Mouse (Mus musculus): ENCODE measurements at regions not wholly inside any gene's neighbourhood (a gene's known extent, or its start where the extent isn't known, plus 50 kb on each side); places are given as distances from the start of the nearest gene placed in this dataset.

- no peak for DNase-seq (ENCODE audit: low spot score)
- ATAC-seq (ENCODE audit: extremely low read depth, insufficient number of reproducible peaks, low FRiP score, poor library complexity, severe bottlenecking): no peak
- H3K4me3 ChIP-seq (ENCODE audit: low read depth, low read length): no peak overlapping the region
These were observed 90.7 kb upstream of the Rasgrp1 start for GRCm38 (mm10) chr2:117433482-117433881.

GRCm38 (mm10) chr2:117438079-117438478, 95.3 kb upstream of the Rasgrp1 start:
- TF ChIP-seq CTCF (IDR thresholded peaks at IDR 0.05; ENCODE audit: low read depth, low read length): 0 out of 2 replicates have a peak, but pooled peaks have one; percentile 9
- no peak for TF ChIP-seq POLR2AphosphoS5 (IDR thresholded peaks at IDR 0.05; ENCODE audit: insufficient replicate concordance, low read depth, low read length)

More at GRCm38 (mm10) chr2:117433482-117433881, 90.7 kb upstream of the Rasgrp1 start:
- TF ChIP-seq CTCF (IDR thresholded peaks at IDR 0.05; ENCODE audit: low read depth, low read length): no peak
- TF ChIP-seq POLR2AphosphoS5 (IDR thresholded peaks at IDR 0.05; ENCODE audit: insufficient replicate concordance, low read depth, low read length): no peak
- no peak for TF ChIP-seq TAL1 (conservative IDR thresholded peaks at IDR 0.05; ENCODE audit: low read depth, low read length)
- no peak for TF ChIP-seq GATA1 (IDR thresholded peaks at IDR 0.05; ENCODE audit: borderline replicate concordance, low read length)
- TF ChIP-seq GATA2 (IDR thresholded peaks at IDR 0.05; ENCODE audit: borderline replicate concordance, low read depth, low read length): no peak
- Histone ChIP-seq H3K4me1 (ENCODE audit: insufficient read depth, low read depth, low read length) (no peaks in the 10 kb centered on the region), H3K27me3 (ENCODE audit: insufficient read depth, low read length) (no peaks in the 10 kb centered on the region), H3K36me3 (replicated peaks) (no peaks in the 10 kb centered on the region), H3K9me3 (replicated peaks) (no peaks in the 10 kb centered on the region)

GRCm38 (mm10) chr2:117438586-117439371, 96.0 kb upstream of the Rasgrp1 start:
- Histone ChIP-seq H3K27me3 (ENCODE audit: insufficient read depth, low read length) (no peaks in the 10 kb centered on the region), H3K4me3 (ENCODE audit: low read depth, low read length) (no peak overlapping the region), H3K36me3 (replicated peaks) (no peaks in the 10 kb centered on the region), H3K4me1 (ENCODE audit: insufficient read depth, low read depth, low read length) (no peaks in the 10 kb centered on the region), H3K9me3 (replicated peaks) (no peaks in the 10 kb centered on the region)
- DNase-seq (ENCODE audit: low spot score) (peak; percentile 37), ATAC-seq (ENCODE audit: extremely low read depth, insufficient number of reproducible peaks, low FRiP score, poor library complexity, severe bottlenecking) (peak; percentile 80; the same call in 1 of the 2 replicates)
- TF ChIP-seq CTCF (IDR thresholded peaks at IDR 0.05; ENCODE audit: low read depth, low read length) (peak; percentile 74), TAL1 (conservative IDR thresholded peaks at IDR 0.05; ENCODE audit: low read depth, low read length) (no peak), GATA2 (IDR thresholded peaks at IDR 0.05; ENCODE audit: borderline replicate concordance, low read depth, low read length) (no peak), GATA1 (IDR thresholded peaks at IDR 0.05; ENCODE audit: borderline replicate concordance, low read length) (no peak), POLR2AphosphoS5 (IDR thresholded peaks at IDR 0.05; ENCODE audit: insufficient replicate concordance, low read depth, low read length) (no peak)

More at GRCm38 (mm10) chr2:117438079-117438478, 95.3 kb upstream of the Rasgrp1 start:
- Histone ChIP-seq H3K4me3 (ENCODE audit: low read depth, low read length) (no peak overlapping the region), H3K9me3 (replicated peaks) (no peaks in the 10 kb centered on the region), H3K27me3 (ENCODE audit: insufficient read depth, low read length) (no peaks in the 10 kb centered on the region), H3K4me1 (ENCODE audit: insufficient read depth, low read depth, low read length) (no peaks in the 10 kb centered on the region), H3K36me3 (replicated peaks) (no peaks in the 10 kb centered on the region)
- DNase-seq (ENCODE audit: low spot score) (no peak), ATAC-seq (ENCODE audit: extremely low read depth, insufficient number of reproducible peaks, low FRiP score, poor library complexity, severe bottlenecking) (no peak)

- TF ChIP-seq GATA2 (IDR thresholded peaks at IDR 0.05; ENCODE audit: borderline replicate concordance, low read depth, low read length) (no peak), TAL1 (conservative IDR thresholded peaks at IDR 0.05; ENCODE audit: low read depth, low read length) (no peak), GATA1 (IDR thresholded peaks at IDR 0.05; ENCODE audit: borderline replicate concordance, low read length) (no peak), POLR2AphosphoS5 (IDR thresholded peaks at IDR 0.05; ENCODE audit: insufficient replicate concordance, low read depth, low read length) (no peak), CTCF (IDR thresholded peaks at IDR 0.05; ENCODE audit: low read depth, low read length) (no peak)
- H3K4me1 ChIP-seq (ENCODE audit: insufficient read depth, low read depth, low read length): no peaks in the 10 kb centered on the region
- no peaks in the 10 kb centered on the region for H3K27me3 ChIP-seq (ENCODE audit: insufficient read depth, low read length)
- ATAC-seq (ENCODE audit: extremely low read depth, insufficient number of reproducible peaks, low FRiP score, poor library complexity, severe bottlenecking): no peak
- no peak for DNase-seq (ENCODE audit: low spot score)
- no peak overlapping the region for H3K4me3 ChIP-seq (ENCODE audit: low read depth, low read length)
- no peaks in the 10 kb centered on the region for H3K36me3 ChIP-seq (replicated peaks)
- H3K9me3 ChIP-seq (replicated peaks): no peaks in the 10 kb centered on the region
These were observed 96.8 kb upstream of the Rasgrp1 start for GRCm38 (mm10) chr2:117439372-117440183.

- no peak for TF ChIP-seq POLR2AphosphoS5 (IDR thresholded peaks at IDR 0.05; ENCODE audit: insufficient replicate concordance, low read depth, low read length)
- no peak for TF ChIP-seq TAL1 (conservative IDR thresholded peaks at IDR 0.05; ENCODE audit: low read depth, low read length)
- TF ChIP-seq GATA2 (IDR thresholded peaks at IDR 0.05; ENCODE audit: borderline replicate concordance, low read depth, low read length): no peak
- TF ChIP-seq CTCF (IDR thresholded peaks at IDR 0.05; ENCODE audit: low read depth, low read length): no peak
- Histone ChIP-seq H3K27me3 (ENCODE audit: insufficient read depth, low read length) (no peaks in the 10 kb centered on the region), H3K36me3 (replicated peaks) (no peaks in the 10 kb centered on the region), H3K4me1 (ENCODE audit: insufficient read depth, low read depth, low read length) (no peaks in the 10 kb centered on the region), H3K4me3 (ENCODE audit: low read depth, low read length) (no peak overlapping the region), H3K9me3 (replicated peaks) (no peaks in the 10 kb centered on the region)
- DNase-seq (ENCODE audit: low spot score): no peak
- no peak for ATAC-seq (ENCODE audit: extremely low read depth, insufficient number of reproducible peaks, low FRiP score, poor library complexity, severe bottlenecking)
These were observed 98.0 kb upstream of the Rasgrp1 start for GRCm38 (mm10) chr2:117440801-117441281.

- Histone ChIP-seq H3K27me3 (ENCODE audit: insufficient read depth, low read length) (no peaks in the 10 kb centered on the region), H3K4me3 (ENCODE audit: low read depth, low read length) (no peak overlapping the region), H3K36me3 (replicated peaks) (no peaks in the 10 kb centered on the region), H3K4me1 (ENCODE audit: insufficient read depth, low read depth, low read length) (no peaks in the 10 kb centered on the region), H3K9me3 (replicated peaks) (no peaks in the 10 kb centered on the region)
- DNase-seq (ENCODE audit: low spot score) (no peak), ATAC-seq (ENCODE audit: extremely low read depth, insufficient number of reproducible peaks, low FRiP score, poor library complexity, severe bottlenecking) (no peak)
- TF ChIP-seq POLR2AphosphoS5 (IDR thresholded peaks at IDR 0.05; ENCODE audit: insufficient replicate concordance, low read depth, low read length): no peak
- no peak for TF ChIP-seq GATA1 (IDR thresholded peaks at IDR 0.05; ENCODE audit: borderline replicate concordance, low read length)
- no peak for TF ChIP-seq TAL1 (conservative IDR thresholded peaks at IDR 0.05; ENCODE audit: low read depth, low read length)
- TF ChIP-seq GATA2 (IDR thresholded peaks at IDR 0.05; ENCODE audit: borderline replicate concordance, low read depth, low read length): no peak
- no peak for TF ChIP-seq CTCF (IDR thresholded peaks at IDR 0.05; ENCODE audit: low read depth, low read length)
These were observed 100.1 kb upstream of the Rasgrp1 start for GRCm38 (mm10) chr2:117442862-117443261.

All from G1E (cell line).